Mouse (Mus musculus) right cerebral cortex, postnatal 36 days (tissue): Measurements from ENCODE around the gene Ovgp1.
"Not testable (repeated sequence)": the region's sequence is repeated elsewhere in the genome, so short reads cannot be mapped to it uniquely, and the experiment has no call there.

Experiments used
- DNase-seq, 2 experiments: peaks; one replicate each; pipeline ENCODE4 v3.0.0; 2022; ENCODE audit warnings: low spot score in 2 of 2, mixed read lengths in 1 of 2

The Ovgp1 gene

DNA sequence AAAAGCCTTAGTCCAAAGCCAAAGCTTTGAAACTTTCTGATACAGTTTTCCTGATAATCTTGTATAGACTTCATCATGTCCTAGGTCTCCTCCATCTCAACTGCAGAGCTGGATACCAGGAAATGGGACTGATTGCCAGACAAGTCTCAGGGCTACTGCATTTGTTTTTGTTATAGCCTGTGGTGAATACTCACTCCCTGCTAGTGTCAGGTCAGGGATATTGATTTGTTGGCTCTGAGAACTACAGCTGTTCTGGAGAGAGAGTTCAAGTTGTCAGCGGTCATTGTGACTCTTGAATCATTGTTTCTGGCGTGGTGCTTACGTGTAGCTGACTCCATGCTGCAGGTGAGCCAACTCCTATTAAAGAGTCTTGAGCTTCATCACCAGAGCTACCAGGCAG, at the start of gene Ovgp1:
Gene Ovgp1 (plus strand): TSS at position 301 of the 400 bp plus-strand sequence.
- no peak for DNase-seq

DNA sequence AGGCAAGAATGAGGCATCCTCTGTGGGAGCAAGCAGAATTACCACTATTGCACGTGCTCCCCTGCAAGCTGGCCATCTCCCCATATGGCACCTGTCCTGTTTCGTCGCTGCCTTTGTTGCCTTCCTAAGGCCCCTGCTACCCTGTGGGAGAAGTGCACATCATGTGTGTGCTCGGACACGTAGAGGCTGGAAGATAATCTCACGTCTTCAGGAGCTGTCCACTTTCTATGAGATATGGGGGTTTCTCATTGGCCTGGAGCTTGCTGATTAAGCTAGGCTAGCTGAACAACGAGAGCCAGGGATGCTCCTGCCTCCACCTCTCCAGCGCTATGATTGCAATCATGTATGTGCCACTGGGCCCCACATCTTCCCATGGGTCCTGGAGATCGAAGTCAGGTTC, 48.9 kb upstream of the Ovgp1 start:
- DNase-seq, result no peak

DNA sequence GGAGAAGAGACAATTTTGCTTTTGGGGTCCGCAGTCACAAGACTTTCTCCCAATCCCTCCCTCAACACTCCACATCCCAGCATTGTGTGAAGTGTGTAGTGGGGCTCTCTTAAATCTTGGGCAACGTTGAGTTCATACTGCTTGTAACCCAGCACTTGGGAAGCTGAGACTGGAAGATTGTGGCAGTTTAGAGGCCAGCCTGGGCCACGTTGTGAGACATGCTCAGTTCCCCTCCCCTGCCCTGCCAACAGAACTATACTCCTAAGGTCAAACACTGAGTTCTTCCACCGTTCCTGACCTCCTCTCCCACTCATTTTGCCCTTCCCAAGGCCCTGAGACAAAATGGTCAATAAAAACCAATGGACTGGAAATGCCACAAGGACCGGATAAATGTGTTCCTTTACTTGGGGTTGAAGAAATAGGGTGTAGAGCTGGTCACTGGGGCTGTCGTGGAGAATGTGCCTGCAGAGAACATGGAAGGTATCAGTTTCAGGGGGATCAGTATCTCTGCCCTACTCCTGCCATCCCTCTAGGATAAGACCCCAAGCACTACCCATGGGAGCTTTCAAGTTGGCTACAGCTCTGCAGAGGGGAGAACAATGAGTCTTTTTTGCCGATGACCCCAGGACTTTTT, 45.8 kb upstream of the Ovgp1 start:
- DNase-seq, result no peak

DNA sequence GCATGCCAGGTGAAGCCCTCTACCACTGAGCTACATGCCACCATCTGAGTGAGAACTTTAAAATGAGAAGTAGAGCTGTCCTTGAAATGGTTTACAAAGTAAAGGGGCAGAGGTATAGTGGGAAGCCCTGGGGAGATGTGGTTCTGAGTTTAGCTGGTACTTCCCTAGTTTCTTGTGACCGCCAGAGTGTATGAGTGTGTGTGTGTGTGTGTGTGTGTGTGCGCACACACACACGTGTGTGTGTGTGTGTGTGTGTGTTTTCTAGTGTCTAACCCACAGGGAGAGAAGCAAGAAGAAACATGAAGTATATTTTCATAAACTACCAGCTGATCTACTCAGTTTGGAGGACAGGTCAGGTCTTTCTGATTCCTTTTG, 45.3 kb upstream of the Ovgp1 start:
- DNase-seq, result no peak

DNA sequence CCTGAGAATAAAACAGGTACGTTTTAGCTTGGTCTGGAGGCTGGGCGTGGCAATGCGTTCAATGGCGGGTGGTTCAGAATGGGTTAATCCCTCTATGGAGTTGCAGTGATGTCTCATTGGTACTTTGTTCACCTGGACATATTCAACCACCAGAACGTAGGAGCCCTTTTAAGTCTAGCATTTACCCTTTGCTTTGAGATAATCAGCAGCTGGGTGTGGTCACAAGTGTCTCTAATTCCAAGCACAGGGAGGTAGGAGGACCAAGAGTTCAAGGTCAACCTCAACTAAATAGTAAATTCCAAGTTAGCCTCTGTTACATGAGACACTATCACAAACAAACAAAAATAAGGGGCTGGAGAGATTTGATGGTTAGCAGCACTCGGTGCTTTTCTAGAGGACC, 44.7 kb upstream of the Ovgp1 start:
- no peak for DNase-seq

DNA sequence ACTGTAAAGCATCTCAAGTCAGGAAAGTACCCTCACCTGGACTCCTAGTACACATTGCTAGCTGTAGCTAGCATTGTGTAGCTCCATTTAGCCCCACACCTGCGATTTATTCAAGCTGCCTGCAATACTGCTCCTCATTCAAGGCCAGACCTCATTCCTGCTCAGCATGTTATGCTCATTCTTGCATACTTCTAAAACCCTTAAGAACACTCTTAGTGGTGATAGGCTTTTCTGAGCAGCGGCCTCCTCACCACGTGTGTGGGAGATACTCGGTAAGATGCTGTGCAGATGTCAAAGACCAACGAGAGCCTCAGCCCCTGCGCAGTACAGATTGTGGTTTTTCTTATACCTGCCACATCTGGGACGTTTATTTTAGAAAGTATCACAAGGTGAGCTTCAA, 43.7 kb upstream of the Ovgp1 start:
- DNase-seq, result no peak

DNA sequence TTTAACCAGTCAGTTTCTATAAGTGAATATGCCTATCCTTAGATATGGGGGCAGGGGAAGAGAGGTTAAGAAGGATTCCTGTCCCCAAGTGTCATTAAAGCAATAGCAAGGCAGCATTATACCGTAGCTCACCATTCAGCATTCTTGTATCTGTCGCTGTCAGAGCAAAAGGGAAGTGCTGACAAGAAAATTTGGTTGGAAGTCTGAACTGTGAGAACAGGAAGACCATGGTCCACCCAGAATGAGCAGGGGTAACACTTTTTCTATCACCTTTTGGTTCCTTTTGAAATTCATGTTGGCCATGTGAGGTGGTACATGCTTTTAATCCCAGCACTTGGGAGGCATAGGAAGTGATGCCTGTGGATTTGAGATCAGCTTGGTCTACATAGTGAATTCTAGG, 42.4 kb upstream of the Ovgp1 start:
- no peak for DNase-seq

DNA sequence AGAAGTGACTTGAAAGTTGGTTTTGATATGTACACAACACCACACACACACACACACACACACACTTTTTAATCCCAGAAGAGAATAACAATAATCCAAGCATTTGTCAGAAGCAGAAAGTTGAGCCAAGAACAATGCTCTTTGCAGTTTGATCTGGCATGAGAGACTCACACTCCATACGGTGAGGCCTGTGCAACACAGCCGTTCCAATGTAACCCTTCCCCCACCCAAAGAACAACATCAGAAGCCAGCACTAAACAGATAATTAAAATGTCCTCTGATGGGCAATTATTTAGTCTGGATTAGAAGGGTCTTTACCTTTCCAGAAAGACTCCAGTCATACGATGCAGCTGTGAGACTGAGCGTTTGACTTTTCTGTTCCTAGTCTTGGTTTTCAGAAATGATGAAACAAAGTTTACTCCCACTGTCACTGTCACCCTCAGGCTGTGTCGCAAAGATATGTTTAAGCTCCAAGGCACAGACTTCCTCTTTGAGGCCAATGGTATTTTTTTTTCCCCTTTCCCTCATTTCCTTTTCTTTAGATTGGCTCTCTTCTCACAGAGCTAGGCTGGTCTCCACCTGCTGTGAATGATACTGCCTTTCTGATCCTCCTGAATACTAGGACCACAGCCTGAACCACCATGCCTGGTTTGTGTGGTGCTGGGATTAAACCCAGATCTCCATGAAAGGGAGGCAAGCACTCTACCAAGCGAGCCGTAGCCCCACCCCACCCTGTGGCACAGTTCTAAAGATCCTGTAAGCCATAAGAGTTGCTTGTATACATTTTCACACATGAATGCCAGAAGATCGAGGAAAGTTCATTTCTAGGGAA, 41.1 kb upstream of the Ovgp1 start, which contains the start of gene I830077J02Rik:
Gene I830077J02Rik (minus strand): TSS at position 425 of the 832 bp plus-strand sequence.
- no peak for DNase-seq

DNA sequence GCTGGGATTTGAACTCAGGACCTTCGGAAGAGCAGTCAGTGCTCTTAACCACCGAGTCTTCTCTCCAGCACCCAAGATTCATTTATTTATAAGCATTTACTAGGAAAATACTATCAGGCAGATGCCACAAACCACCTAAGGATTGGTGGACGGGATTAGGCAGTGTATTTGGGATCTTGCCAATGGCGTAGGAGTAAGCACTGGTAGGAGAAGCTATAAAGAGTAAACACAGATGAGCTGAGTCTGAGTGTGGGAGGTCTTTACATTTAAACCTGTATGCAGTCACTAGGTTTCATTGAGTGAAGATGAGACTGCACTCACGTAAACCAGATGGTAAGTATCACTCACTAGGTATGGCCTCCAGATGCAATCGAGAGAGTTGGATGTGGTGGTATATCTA, 39.6 kb upstream of the Ovgp1 start:
- peak in 1 of 2 experiments; percentile 8 for DNase-seq

DNA sequence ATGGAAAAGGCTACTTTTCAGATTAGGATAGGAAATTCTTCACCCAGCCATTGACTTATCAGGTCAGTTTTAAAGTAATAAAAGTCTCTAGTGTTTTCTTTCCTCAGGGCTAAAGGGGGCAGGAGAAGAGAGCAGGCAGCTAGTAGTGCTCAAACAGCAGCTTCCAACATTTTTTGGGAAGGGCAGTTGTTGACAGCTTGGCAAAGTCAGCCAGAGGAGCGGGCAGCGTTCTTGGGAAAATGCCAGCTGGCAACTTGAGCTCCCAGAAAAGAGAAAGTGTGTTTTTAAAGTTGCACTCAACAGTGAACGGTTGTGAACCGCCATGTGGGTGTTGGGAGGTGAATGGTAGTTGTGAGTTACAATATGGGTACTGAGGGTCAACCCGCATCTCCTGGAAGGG, 38.5 kb upstream of the Ovgp1 start:
- DNase-seq, result no peak

DNA sequence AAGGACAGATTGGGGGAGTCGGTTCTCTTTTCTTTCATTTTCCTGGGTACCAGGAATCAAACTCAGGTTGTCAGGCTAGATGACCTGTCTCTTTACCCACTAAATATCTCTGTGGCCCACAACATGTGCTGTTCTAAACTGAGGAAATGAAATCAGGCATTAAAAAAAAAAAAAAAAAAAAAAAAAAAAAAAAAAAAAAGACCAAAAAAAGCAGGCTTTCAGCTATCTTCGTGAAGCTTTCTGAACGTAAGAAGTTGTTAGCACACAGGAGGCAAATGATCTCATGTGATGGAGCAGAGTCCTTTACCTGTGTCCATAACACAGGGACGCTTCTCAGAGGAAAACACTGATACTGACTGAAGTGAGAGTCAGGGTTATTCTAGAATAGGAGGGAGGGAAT, 37.4 kb upstream of the Ovgp1 start:
- no peak for DNase-seq

DNA sequence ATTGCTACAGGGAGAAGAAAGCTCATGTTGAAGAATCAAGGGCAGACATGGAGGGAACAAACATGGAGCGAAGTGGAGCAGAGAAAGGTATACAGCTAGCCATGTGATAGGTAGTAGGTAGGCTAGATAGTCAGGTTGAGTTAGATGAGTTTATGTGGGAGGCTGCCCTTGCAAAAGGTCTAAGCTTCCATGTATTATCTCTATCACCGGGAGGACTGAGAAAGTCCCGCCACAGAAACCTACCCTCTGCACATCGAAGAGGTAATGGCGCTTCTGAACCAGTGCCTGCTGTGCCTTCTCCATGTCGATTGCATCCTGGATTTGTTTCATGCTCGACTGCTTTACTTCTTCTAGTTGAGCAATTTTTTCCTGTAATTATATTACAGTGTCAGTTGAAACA, 22.2 kb upstream of the Ovgp1 start:
- no peak for DNase-seq

DNA sequence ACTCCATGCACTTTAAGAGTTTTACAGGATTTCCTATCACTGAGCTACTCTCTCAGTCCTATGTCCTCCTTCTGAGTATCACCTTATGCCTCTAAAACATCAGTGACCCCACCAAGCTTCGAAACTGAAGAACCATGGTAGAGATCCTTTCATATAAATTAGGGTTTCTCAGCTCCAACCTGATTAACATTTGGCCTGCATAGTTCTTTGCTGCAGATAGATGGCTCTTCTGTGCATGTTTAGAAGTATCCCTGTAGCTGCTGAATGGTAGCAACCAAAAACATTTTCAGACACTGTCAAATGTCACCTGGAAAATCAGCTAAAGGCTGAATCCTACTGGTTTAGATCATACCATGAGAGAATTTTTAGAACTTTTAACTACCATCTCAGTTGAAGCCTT, 16.3 kb upstream of the Ovgp1 start:
- DNase-seq, result no peak

DNA sequence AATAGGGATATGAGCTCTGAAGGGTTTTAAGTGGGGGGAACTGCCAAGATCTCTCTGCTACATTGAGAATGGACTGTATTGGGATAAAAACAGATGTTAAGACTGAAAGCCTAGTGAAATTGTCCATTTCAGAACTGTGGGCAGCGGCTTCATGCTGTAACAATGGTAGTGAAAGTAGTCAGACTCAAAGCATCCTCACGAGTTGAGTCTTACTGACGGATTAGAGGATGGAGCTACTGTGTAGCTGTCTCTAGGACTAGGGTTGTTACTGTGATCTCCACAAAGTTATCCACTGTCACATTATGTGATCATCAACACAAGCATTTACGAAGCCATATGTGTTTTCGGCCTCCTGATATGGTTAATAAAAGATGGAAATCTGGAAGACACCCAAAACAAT, 15.3 kb upstream of the Ovgp1 start:
- DNase-seq, result no peak

DNA sequence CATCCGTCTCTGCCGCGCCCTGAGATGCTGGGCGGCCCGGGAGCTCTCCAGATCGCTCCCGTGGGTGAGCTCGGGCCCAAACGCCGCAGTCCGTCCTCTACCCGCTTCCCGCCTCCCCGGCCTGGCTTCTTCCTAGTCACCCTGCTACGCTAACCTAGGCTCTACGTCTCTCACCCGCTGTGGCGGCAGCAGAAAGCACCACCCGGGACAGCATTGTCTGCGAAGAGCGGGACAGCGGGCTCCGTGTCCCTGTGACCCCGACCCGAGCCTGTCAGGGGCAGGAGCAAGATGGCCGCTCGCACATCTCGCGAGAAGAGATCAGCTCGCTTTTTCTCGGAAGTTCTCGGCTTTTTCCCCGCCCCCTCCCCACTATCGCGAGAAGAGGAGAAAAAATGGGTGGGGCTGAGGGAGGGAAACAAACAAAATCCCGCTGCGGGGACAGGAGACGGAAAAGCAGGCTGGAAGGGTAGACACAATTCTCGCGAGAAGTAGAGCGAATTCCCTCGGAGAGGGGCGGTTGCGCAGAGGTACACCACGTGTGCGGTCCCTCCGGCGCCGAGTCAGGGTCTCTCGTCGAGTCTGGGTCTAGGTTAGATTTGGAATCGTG, 14.4 kb upstream of the Ovgp1 start, which contains the start of gene Wdr77:
Gene Wdr77 (plus strand): TSS at position 396 of the 607 bp plus-strand sequence.
- peak; percentile 88 to 94 for DNase-seq

DNA sequence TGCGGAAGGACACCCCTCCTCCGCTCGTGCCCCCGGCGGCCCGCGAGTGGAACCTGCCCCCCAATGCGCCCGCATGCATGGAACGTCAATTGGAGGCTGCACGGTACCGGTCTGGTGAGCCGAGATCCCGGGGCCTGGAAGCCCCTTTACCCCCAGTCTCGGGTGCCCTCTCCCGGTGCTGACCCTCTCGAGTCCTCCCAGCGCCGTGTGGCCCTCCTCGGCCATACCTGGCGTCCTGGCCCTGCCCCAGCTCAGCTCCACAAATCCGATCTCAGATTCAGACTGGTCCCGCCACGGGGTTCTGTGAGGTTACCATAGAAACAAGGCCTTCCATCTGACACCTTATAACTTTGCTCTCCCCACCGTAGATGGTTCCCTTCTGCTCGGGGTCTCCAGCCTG, 13.9 kb upstream of the Ovgp1 start:
- DNase-seq, result no peak

DNA sequence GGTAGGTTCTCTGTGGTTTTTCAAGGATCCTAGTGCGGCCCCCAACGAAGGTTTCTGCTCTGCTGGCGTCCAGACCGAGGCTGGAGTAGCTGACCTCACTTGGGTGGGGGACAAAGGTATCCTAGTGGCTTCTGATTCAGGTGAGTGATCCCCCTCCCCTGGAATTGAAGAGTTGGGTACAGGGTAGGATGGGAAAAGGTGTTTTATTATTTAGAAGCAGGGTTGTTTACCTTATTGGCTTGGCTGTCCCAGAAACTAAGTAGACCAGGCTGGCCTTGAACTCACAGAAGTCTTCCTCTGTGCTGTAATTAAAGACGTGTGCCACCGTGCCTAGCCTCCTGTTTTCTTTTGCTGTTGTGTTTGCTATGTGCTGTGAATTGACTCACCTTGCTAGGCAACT, 13.5 kb upstream of the Ovgp1 start, which contains the start of gene Atp5f1:
Gene Atp5f1 (minus strand): TSS at position 101 of the 400 bp plus-strand sequence.
- DNase-seq, result no peak

DNA sequence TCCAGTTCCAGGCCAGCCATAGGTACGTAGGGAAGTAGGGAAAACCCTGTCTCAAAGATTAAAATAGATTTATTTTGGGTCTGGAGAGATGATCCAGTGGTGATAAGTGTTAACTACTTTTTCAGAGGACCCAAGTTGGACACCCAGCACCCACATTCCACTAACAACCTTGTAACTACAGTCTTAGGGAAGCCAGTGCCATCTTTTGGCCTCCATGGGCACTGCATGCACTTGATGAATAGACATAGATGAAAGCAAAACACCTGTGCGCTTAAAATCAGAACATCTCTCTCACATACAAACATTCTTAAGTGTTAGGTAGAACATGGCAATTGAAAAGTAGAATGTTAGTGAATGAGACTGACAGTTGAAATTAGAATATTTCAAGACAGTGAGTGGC, 12.8 kb upstream of the Ovgp1 start:
- no peak for DNase-seq

DNA sequence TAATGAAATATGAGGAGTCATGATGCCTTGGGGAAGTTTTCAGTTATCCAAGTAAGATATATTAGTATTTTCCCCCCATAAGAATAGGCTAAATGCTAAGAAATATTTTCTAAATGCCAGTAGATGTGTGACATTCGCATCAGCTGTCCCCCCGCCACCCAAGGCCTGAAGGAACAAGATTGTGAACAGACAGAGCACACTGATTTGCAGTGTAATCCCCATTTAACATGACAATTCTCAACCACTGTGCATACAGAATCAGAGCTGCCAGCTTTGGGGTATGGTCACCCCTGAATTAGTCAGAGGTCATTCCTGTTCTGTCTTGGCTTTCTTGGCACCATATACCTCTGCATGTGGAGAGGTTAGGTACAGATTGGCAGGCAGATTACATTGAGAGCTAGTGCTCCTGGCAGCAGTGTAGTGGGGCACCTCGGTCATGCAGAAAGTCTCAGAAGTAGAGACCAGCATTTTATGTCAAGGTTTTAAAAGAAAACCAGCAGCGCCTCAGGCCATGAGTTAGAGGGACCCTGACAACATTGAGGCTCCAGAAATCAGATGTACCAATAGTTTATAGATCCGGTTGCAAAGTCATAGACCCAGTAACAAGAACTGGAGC, 1.6 kb upstream of the Ovgp1 start:
- DNase-seq, result no peak

DNA sequence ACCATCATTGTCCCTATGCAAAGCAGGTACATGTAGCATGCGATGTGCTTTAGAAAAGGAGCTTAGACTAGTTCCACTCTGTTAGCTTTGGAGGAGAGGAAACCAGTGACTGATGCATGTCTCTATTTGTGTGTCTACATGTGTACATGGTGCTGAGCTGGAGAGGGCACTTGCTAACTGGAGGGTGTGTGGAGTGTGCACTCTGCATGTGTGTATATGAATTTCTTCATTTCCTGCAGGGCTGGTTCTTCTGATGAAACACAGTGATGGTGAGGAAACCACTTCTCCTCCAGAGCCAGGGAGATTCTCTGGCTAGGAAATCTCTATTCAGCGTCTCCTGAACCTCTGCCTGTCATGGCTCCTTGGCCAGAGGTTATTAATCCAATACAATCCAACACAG, 663 bp downstream of the Ovgp1 start:
- DNase-seq, result no peak

DNA sequence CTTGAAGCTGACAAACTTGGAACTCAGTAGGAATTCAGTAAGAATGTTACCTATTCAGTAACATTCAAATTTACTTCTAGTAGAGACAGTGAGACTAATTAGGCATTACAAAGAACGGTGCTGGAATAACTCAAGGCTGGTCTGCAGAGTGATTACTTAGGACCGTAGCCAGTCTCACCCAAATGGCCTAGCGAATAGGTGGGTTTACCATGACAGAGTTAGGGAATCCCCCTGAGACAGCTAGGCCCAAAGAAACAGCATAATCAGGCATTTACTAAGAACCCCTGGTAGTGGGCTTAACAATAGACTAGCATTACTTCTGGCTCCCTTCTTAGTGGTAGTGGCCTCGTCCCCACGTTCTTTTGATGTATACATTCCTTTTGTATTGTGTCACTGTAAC, 16.1 kb downstream of the Ovgp1 start:
- not testable (repeated sequence) for DNase-seq

DNA sequence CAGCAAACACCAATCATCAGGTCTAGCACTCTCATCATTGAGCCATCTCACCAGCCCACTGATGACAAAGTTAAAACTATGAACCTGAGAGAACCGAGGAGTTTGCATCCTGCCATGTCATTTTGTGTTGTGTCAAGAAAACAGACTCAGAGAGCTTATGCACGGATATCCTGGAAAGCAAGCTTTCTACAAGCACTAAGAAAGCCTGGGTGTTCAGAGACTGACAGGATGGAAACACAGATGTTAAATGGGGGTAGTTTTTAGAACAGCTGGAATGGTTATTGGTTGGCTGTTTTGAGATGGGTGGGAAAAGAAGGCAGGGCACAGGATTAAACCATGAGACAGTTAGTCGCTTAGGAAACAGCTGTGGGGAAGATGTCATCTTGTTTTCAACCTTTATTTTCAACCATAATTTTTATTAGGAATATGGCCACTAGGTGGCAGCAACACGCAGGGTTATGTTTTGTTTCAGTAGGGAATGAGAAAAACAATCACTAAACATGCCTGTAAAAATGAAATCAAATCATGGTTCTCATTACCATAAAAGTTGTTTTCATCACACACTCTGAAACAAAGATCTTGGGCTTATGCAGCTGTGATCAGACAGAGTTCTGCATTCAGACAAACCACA, 18.3 kb downstream of the Ovgp1 start:
- DNase-seq, result no peak
